Mouse (Mus musculus) ES-E14 (cell line): ENCODE measurements at regions not wholly inside any gene's neighbourhood (a gene's known extent, or its start where the extent isn't known, plus 50 kb on each side); places are given as distances from the start of the nearest gene placed in this dataset.

ENCODE experiments used
- DNase-seq: peaks from one replicate; pipeline ENCODE4 v3.0.0-alpha.2; 2013; ENCODE audit warnings: low read depth, low spot score
- H3K27ac ChIP-seq: 2 replicates; pipeline ENCODE4 v1.5.1; 2012; ENCODE audit warnings: low read depth, mild to moderate bottlenecking, low read length, moderate library complexity, mixed read lengths; ENCODE audit not compliant: poor library complexity, insufficient read depth, severe bottlenecking
- H3K36me3 ChIP-seq: 2 replicates; pipeline ENCODE4 v1.6.1; 2012; ENCODE audit warnings: mild to moderate bottlenecking, low read length, moderate library complexity, mixed read lengths; ENCODE audit not compliant: control insufficient read depth, poor library complexity, insufficient read depth, severe bottlenecking
- H3K4me1 ChIP-seq, 2 experiments: fragments of 150-350 bp in 1 of 2; sonication (generic) in 1 of 2; 2 replicates each; pipeline ENCODE4 v1.6.1; 2012; ENCODE audit warnings: low read length in 2 of 2, mild to moderate bottlenecking in 1 of 2, mixed read lengths in 1 of 2; ENCODE audit not compliant: control insufficient read depth in 2 of 2, insufficient read depth in 2 of 2, poor library complexity in 1 of 2
- H3K4me3 ChIP-seq, 2 experiments: fragments of 150-350 bp in 1 of 2; sonication (generic) in 1 of 2; 2 replicates each; pipeline ENCODE4 v1.5.1; 2012; ENCODE audit warnings: low read length in 2 of 2, low read depth in 1 of 2, mild to moderate bottlenecking in 1 of 2, mixed read lengths in 1 of 2; ENCODE audit not compliant: insufficient read depth in 1 of 2, poor library complexity in 1 of 2, severe bottlenecking in 1 of 2
- H3K9ac ChIP-seq: 2 replicates; pipeline ENCODE4 v1.6.1; 2012; ENCODE audit warnings: low read depth, mild to moderate bottlenecking, low read length, mixed read lengths; ENCODE audit not compliant: poor library complexity, insufficient read depth, severe bottlenecking
- H3K9me3 ChIP-seq: fragments of 150-350 bp; sonication (generic); 2 replicates; pipeline ENCODE4 v1.6.1; 2012; ENCODE audit warnings: low read depth, mild to moderate bottlenecking, low read length; ENCODE audit not compliant: control insufficient read depth, insufficient read depth
- CHD2 ChIP-seq: IDR thresholded peaks from 2 replicates; pipeline ENCODE4 v1.6.1; 2014; ENCODE audit warnings: mild to moderate bottlenecking, low read depth, low read length, inconsistent platforms
- HCFC1 ChIP-seq: IDR thresholded peaks from 2 replicates; pipeline ENCODE4 v1.6.1; 2012; ENCODE audit warnings: low read length, inconsistent platforms, borderline replicate concordance; ENCODE audit not compliant: insufficient read depth
- MAFK ChIP-seq: IDR thresholded peaks from 2 replicates; pipeline ENCODE4 v1.6.1; 2014; ENCODE audit warnings: mild to moderate bottlenecking, low read depth, low read length, inconsistent platforms; ENCODE audit not compliant: insufficient read depth
- ZC3H11A ChIP-seq: IDR thresholded peaks from 2 replicates; pipeline ENCODE4 v1.6.1; 2012; ENCODE audit warnings: low read depth, mild to moderate bottlenecking, inconsistent platforms, low read length, borderline replicate concordance
- ZNF384 ChIP-seq: IDR thresholded peaks from 2 replicates; pipeline ENCODE4 v1.6.1; 2012; ENCODE audit warnings: low read depth, low read length, inconsistent platforms
- in situ Hi-C, 2 experiments: fragments of 600-800 bp; cut with MboI; formaldehyde crosslinking; loops; one replicate each; pipeline ENCODE4 v1.15.1; 2025; ENCODE audit warnings: low sequenced_read_pairs in 2 of 2, inconsistent platforms in 1 of 2; ENCODE audit not compliant: unreplicated experiment in 2 of 2

DNA sequence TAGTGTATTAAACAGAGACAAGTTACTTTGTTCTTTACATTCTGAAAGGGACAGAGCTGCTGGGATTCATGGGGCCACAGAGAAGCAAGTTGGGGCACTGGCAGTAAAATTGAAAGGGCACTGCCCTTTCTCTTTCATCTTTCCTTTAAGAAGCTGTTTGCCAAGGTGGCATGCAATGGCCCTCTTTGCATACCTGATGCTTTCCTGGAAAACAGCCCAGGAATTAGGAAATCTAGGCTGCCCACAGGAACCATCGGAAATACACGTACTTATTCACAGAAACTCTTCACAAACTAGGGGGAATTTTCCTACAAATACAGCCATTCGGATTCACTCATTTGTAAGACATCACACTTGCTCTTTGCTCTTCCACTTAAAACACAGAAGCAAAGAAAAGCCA lies 278.3 kb upstream of the Gm765 start:
- TF ChIP-seq MAFK (no peak), CHD2 (no peak), ZC3H11A (no peak), ZNF384 (no peak), HCFC1 (no peak)
- no peaks in the 10 kb centered on the region for H3K9me3 ChIP-seq
- DNase-seq = no peak

DNA sequence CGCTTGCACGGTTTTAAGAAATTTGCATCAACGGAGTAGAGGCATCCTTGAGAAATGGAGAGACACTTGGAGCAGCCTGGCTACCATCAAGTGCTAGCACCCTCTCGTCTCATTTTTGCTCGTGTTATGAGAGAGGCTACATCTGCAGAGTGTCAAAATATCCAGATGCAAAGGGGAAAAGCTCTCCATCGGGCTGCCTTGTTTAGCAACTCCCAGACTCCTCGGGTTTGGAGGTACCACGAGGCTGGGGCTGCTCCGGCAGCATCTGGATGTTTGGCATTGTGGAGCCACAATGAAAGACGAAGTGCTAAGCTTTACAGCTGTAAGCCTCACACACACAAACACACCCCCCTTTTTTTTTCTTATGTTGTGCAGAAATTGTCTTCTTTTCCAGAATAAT lies 270.5 kb upstream of the Gm765 start:
- H3K27ac ChIP-seq = no peak overlapping the region
- in situ Hi-C loops = no loop called here
- no peaks in the 10 kb centered on the region for H3K4me1 ChIP-seq
- H3K4me3 ChIP-seq = no peak overlapping the region
- no peak for DNase-seq
- no peak for TF ChIP-seq ZNF384
- no peak for TF ChIP-seq ZC3H11A
- no peak for TF ChIP-seq CHD2
- no peak for TF ChIP-seq HCFC1
- no peak for TF ChIP-seq MAFK
- no peaks in the 10 kb centered on the region for H3K36me3 ChIP-seq
- H3K9ac ChIP-seq = no peak overlapping the region
- H3K9me3 ChIP-seq = no peaks in the 10 kb centered on the region

More for the DNA sequence above, 278.3 kb upstream of the Gm765 start:
- Histone ChIP-seq H3K27ac (no peak overlapping the region), H3K4me1 (no peaks in the 10 kb centered on the region), H3K36me3 (no peaks in the 10 kb centered on the region), H3K9ac (no peak overlapping the region), H3K4me3 (no peak overlapping the region)
- in situ Hi-C loops = no loop called here

DNA sequence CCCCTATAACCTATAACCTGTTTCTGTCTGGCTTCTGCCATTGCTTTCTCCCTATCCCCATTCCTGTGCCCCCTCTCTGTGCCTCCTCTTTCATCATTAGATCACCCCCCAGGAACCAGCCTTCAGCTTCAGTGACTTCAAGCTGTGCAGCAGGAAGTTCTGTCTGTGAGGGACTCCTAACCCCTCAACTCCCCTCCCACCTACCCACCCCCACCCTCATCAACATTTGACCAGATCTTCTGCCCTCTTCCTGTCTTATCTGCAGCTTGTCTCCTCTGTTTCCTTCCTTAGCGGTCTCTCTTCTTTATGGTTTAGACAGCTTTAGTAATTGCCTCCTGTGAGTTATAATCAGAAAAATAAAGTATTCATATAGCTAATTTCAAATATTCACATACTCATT lies 266.6 kb upstream of the Gm765 start:
- Histone ChIP-seq H3K27ac (no peak overlapping the region), H3K9me3 (no peaks in the 10 kb centered on the region), H3K36me3 (no peaks in the 10 kb centered on the region), H3K4me3 (no peak overlapping the region), H3K4me1 (no peaks in the 10 kb centered on the region), H3K9ac (no peak overlapping the region)
- TF ChIP-seq CHD2 = no peak
- TF ChIP-seq ZC3H11A = no peak
- no peak for TF ChIP-seq HCFC1
- TF ChIP-seq ZNF384 = no peak
- TF ChIP-seq MAFK = no peak
- DNase-seq = no peak
- in situ Hi-C loops = no loop called here

DNA sequence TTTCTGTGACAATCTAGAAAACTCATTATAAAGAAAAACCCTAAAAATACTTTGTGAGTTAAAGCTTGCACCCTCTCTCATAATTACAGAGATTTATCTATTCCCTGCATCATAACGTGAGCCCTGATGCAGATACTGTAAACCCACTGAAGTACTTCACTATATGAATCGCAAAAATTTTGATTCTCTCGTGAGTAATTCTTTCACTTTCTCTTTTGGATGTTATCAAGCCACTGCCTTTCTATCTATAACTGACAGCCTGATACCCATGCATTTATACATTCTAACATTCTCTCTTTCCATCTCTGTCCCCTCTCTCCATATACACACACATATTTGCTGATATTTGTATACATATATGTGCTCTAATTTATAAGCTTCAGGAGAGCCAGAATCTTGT lies 264.1 kb upstream of the Gm765 start:
- no peak overlapping the region for H3K4me3 ChIP-seq
- DNase-seq = no peak
- in situ Hi-C loops = no loop called here
- no peak overlapping the region for H3K27ac ChIP-seq
- H3K4me1 ChIP-seq = no peaks in the 10 kb centered on the region
- H3K36me3 ChIP-seq = no peaks in the 10 kb centered on the region
- H3K9ac ChIP-seq = no peak overlapping the region
- no peaks in the 10 kb centered on the region for H3K9me3 ChIP-seq
- TF ChIP-seq HCFC1 (no peak), ZC3H11A (no peak), CHD2 (no peak), MAFK (no peak), ZNF384 (no peak)

DNA sequence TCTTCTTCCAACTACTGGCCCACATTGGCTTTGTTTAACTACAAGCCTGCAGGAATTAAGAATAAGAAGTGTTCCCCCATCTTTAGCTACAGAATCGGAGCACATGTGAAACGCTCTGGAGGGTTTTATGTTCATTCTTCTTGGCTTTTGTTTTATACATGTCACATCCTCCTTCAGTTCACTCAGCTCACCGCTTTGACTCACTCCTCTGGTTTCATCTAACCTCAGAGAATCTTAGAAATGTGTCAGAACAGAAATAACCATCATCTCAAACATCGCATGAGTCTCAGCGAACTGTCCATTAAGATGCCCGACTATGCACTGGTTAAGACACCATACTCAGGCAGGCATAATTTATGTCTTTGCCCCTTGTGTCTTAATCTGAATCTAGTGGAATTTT lies 255.1 kb upstream of the Gm765 start:
- H3K9ac ChIP-seq = no peak overlapping the region
- no peaks in the 10 kb centered on the region for H3K36me3 ChIP-seq
- no peak overlapping the region for H3K4me3 ChIP-seq
- in situ Hi-C loops = no loop called here
- no peak for TF ChIP-seq ZNF384
- TF ChIP-seq CHD2 = no peak
- TF ChIP-seq HCFC1 = no peak
- TF ChIP-seq MAFK = no peak
- TF ChIP-seq ZC3H11A = no peak
- no peak for DNase-seq
- no peak overlapping the region for H3K27ac ChIP-seq
- no peaks in the 10 kb centered on the region for H3K9me3 ChIP-seq
- no peaks in the 10 kb centered on the region for H3K4me1 ChIP-seq
